Mouse (Mus musculus): Measurements from ENCODE around the gene Gpr141. TPM values are rescaled to one million over a fixed set of nuclear protein-coding genes. Genes with fewer than 3 reads are reported as not detected.

The Gpr141 gene
- polyA plus RNA-seq, 1 experiment from 2014 or later: not detected

GRCm38 (mm10) chr13:19701443-19702078, 122.5 kb downstream of the Gpr141 start:
- WGBS: 86% methylated on average over 11 of the region's 11 CpGs
- Histone ChIP-seq H3K27me3 (ENCODE audit: insufficient read depth, poor library complexity, severe bottlenecking) (0 out of 2 replicates have a peak, but pooled peaks cover 8% of the 10 kb centered on the region), H3K27ac (no peak overlapping the region), H3K4me1 (replicated peaks) (peaks cover 6% of the 10 kb centered on the region), H3K9me3 (no peaks in the 10 kb centered on the region), H3K36me3 (no peaks in the 10 kb centered on the region), H3K4me3 (no peak overlapping the region)
- no peak for DNase-seq (ENCODE audit: low spot score)

- 0 out of 2 replicates have a peak, but pooled peaks cover 8% of the 10 kb centered on the region for H3K27me3 ChIP-seq (ENCODE audit: insufficient read depth, poor library complexity, severe bottlenecking)
- DNase-seq (ENCODE audit: low spot score): no peak
- no peak overlapping the region for H3K27ac ChIP-seq
- H3K4me1 ChIP-seq (replicated peaks): peaks cover 6% of the 10 kb centered on the region
- no peaks in the 10 kb centered on the region for H3K36me3 ChIP-seq
- H3K4me3 ChIP-seq: no peak overlapping the region
- no peaks in the 10 kb centered on the region for H3K9me3 ChIP-seq
- WGBS: 87% methylated on average over 4 of the region's 4 CpGs
Observed at GRCm38 (mm10) chr13:19700733-19701442, 123.2 kb downstream of the Gpr141 start.

Other genes starting within 250 kb of the Gpr141 start
- gene Epdr1, start 204.3 kb downstream of the Gpr141 start, polyA plus RNA-seq (2016; fragmentation: Nextera tagmentation; extraction: Ambion mirVana): 15.7 and 16.0 TPM in 2 replicates
- 1.0 and 1.3 TPM in 2 replicates for gene Sfrp4, start 201.2 kb downstream of the Gpr141 start, polyA plus RNA-seq (2016; fragmentation: Nextera tagmentation; extraction: Ambion mirVana)
- gene Nme8, start 126.5 kb downstream of the Gpr141 start, polyA plus RNA-seq (2016; fragmentation: Nextera tagmentation; extraction: Ambion mirVana): not detected in 2 replicates